Mouse (Mus musculus) Muller cell, postnatal 12 days (primary cell): Measurements from ENCODE around the gene Phf21b.

Experiments
- DNase-seq: peaks from one replicate; pipeline ENCODE4 v3.0.0-alpha.2; 2015; ENCODE audit errors: inconsistent ontology term

Phf21b gene

GRCm38 (mm10) chr15:84846216-84846615, 9.6 kb downstream of the Phf21b start:
- DNase-seq = no peak

GRCm38 (mm10) chr15:84844831-84845230, 11.0 kb downstream of the Phf21b start:
- DNase-seq = no peak

- DNase-seq = no peak
Measured at GRCm38 (mm10) chr15:84843034-84843433, 12.8 kb downstream of the Phf21b start.

GRCm38 (mm10) chr15:84841925-84842821, 13.7 kb downstream of the Phf21b start:
- DNase-seq = no peak

- DNase-seq = no peak
Measured at GRCm38 (mm10) chr15:84840560-84840959, 15.3 kb downstream of the Phf21b start.

GRCm38 (mm10) chr15:84839521-84839920, 16.3 kb downstream of the Phf21b start:
- peak; percentile 34 for DNase-seq

- DNase-seq = no peak
Measured at GRCm38 (mm10) chr15:84837896-84838295, 18.0 kb downstream of the Phf21b start.

GRCm38 (mm10) chr15:84829416-84829815, 26.4 kb downstream of the Phf21b start:
- DNase-seq = peak; percentile 85

- no peak for DNase-seq
Measured at GRCm38 (mm10) chr15:84828603-84829002, 27.2 kb downstream of the Phf21b start.

GRCm38 (mm10) chr15:84823086-84823485, 32.8 kb downstream of the Phf21b start:
- DNase-seq = no peak

- no peak for DNase-seq
Measured at GRCm38 (mm10) chr15:84820811-84821210, 35.0 kb downstream of the Phf21b start.

GRCm38 (mm10) chr15:84818284-84818683, 37.6 kb downstream of the Phf21b start:
- DNase-seq = no peak

- DNase-seq = no peak
Measured at GRCm38 (mm10) chr15:84817589-84817988, 38.3 kb downstream of the Phf21b start.

- no peak for DNase-seq
Measured at GRCm38 (mm10) chr15:84815171-84815570, 40.7 kb downstream of the Phf21b start.

- peak; percentile 39 for DNase-seq
Measured at GRCm38 (mm10) chr15:84812831-84813357, 43.0 kb downstream of the Phf21b start.

GRCm38 (mm10) chr15:84811126-84811525, 44.7 kb downstream of the Phf21b start:
- DNase-seq = peak; percentile 13

GRCm38 (mm10) chr15:84809275-84809952, 46.4 kb downstream of the Phf21b start:
- no peak for DNase-seq

- no peak for DNase-seq
Measured at GRCm38 (mm10) chr15:84803685-84804084, 52.2 kb downstream of the Phf21b start.

- peak; percentile 14 for DNase-seq
Measured at GRCm38 (mm10) chr15:84800132-84800531, 55.7 kb downstream of the Phf21b start.

GRCm38 (mm10) chr15:84793649-84794048, 62.2 kb downstream of the Phf21b start:
- no peak for DNase-seq

GRCm38 (mm10) chr15:84787161-84787560, 68.7 kb downstream of the Phf21b start:
- no peak for DNase-seq

- no peak for DNase-seq
Measured at GRCm38 (mm10) chr15:84784812-84785211, 71.0 kb downstream of the Phf21b start.

GRCm38 (mm10) chr15:84778587-84778986, 77.3 kb downstream of the Phf21b start:
- DNase-seq = no peak
